Mouse (Mus musculus): Measurements from ENCODE around the gene Rab19.
"Not testable (repeated sequence)": the region's sequence is repeated elsewhere in the genome, so short reads cannot be mapped to it uniquely, and the experiment has no call there.

Gene Rab19

GRCm38 (mm10) chr6:39379224-39379623, 1.8 kb upstream of the Rab19 start:
- DNase-seq (ENCODE audit: extremely low read depth, low read depth) = peak; percentile 85

DNA sequence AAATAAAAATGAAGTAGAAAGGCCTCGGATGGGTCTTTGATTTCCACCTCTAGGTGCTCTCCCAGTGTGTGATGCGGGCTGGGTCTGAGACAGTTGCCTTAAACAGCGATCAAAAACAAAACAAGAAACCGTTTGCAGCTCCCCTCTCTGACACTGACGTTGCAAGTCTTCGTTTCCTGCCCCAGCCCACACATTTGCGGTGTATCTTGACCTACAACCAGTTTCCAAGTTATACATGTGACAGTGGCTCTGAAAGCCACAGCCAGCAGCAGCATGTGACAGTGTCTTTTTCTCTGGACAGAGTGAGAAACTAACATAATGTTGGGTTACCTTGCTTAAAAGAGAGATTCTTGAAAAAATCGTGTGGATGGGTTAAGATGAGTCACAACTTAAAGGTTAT, 1.2 kb upstream of the Rab19 start:
- no peak for DNase-seq (ENCODE audit: extremely low read depth, low read depth)

GRCm38 (mm10) chr6:39380276-39380675, 699 bp upstream of the Rab19 start:
- DNase-seq (ENCODE audit: extremely low read depth, low read depth) = no peak

- no peak for DNase-seq (ENCODE audit: extremely low read depth, low read depth)
Observed at GRCm38 (mm10) chr6:39389988-39390387, 9.0 kb downstream of the Rab19 start.

- no peak for DNase-seq (ENCODE audit: extremely low read depth, low read depth)
Observed at GRCm38 (mm10) chr6:39395471-39395870, 14.5 kb downstream of the Rab19 start.

DNA sequence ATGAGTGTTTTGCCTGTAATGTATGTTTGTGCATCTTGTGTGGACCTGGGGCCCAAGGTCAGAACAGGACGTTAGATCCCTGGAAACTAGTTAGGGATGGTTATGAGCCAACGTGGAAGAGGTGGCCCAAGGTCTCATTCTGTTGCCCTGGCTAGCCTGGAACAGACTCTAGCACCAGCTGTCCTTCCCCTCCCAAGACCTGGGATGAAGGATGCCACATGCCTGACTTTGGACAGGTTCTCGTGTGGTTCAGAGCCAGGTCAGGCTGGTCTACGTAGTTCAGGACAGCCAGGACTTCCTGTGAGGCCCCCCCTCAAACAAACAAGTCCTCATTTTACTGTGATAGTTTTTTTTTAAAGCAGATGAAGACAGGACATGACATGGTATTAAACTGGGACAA, 14.9 kb downstream of the Rab19 start:
- DNase-seq (ENCODE audit: extremely low read depth, low read depth) = no peak

GRCm38 (mm10) chr6:39397046-39397445, 16.1 kb downstream of the Rab19 start:
- DNase-seq (ENCODE audit: extremely low read depth, low read depth) = no peak

- DNase-seq (ENCODE audit: extremely low read depth, low read depth) = no peak
Observed at GRCm38 (mm10) chr6:39398342-39398741, 17.4 kb downstream of the Rab19 start.

GRCm38 (mm10) chr6:39400343-39400742, 19.4 kb downstream of the Rab19 start:
- DNase-seq (ENCODE audit: extremely low read depth, low read depth) = no peak

DNA sequence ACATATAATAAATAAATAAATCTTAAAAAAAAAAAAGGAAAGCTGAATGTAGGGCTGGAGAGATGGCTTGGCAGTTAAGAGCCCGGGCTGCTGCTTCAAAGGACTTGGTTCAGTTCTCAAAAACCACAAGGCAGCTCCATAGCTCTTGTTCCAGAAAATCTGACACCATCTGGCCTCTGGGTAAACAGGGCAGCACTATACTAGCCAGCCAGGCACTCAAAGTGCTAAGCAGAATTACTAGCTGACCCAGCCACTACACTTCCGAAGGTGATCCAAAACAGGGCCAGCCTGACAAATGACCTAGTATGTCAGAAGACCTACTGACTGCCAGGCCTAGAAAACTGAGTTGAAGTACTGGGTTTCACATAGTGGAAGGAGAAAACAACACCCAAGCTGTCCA, 22.2 kb downstream of the Rab19 start:
- no peak for DNase-seq (ENCODE audit: extremely low read depth, low read depth)

DNA sequence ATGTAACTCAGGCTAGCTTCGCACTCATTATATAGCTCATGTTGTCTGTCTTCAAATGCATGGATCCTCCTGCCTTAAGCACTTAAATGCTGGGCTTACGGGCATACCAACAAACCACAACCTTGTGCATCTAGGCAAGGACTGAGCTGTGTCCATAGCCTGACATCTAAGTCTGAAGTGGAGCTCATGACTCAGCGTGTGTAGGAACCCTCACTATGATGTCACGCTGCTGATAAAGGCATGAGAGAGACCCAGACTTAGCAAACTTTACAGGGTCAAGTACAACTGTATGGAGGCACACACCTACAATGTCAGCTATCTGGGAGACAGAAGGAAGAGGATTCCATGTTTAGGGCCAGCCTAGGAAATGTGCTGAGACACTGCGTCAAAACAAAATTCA, 25.5 kb downstream of the Rab19 start:
- no peak for DNase-seq (ENCODE audit: extremely low read depth, low read depth)

DNA sequence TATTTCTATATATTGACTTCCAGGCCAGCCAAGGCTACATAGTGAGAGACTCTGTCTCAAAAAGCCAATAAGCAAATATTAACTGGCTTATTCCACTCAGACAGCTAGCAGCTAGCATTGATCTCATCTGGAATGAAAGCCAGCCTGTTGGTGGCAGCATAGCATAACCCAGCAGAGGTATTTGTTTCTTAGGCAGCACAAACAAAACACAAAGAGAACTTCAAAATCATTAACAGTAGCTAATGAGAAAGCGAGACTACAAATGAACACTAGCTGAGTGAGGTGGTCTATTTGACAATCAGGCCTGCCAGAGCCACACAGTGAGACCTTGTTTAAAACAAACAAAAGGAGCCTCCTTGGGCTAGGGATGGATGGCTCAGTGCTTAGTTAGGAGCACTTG, 33.1 kb downstream of the Rab19 start:
- DNase-seq (ENCODE audit: extremely low read depth, low read depth) = no peak

- peak; percentile 66 for DNase-seq (ENCODE audit: extremely low read depth, low read depth)
Observed at GRCm38 (mm10) chr6:39415762-39416161, 34.8 kb downstream of the Rab19 start.

- not testable (repeated sequence) for DNase-seq (ENCODE audit: extremely low read depth, low read depth)
Observed at GRCm38 (mm10) chr6:39416654-39417053, 35.7 kb downstream of the Rab19 start.

DNA sequence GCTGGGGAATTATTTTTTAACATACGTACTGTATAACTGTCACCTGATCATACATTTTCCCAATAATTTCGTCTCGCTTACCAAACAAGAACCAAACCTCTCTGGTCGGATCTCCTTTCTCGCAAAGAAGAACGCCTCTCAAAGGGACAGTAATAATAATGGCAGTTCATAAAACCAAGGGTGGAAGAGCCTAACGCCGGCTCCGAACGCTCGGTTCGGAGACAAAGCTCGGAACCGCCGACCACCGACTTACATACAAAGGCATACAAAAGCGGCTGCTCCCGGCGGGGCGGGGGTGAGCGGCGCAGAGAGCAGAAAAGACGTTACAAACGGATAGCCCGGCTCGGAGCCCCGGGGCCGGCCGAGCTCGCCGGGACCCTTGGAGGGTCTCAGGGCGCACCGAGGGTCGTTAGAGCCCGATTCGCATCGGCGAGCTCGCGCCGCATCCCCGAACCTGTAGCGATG, 38.4 kb downstream of the Rab19 start:
- no peak for DNase-seq (ENCODE audit: extremely low read depth, low read depth)

- peak; percentile 63 for DNase-seq (ENCODE audit: extremely low read depth, low read depth)
Observed at GRCm38 (mm10) chr6:39419851-39420721, 39.1 kb downstream of the Rab19 start, which contains the start of gene Mkrn1. Gene Mkrn1, minus strand, starts transcription at chr6:39420462.

GRCm38 (mm10) chr6:39420867-39421266, 39.9 kb downstream of the Rab19 start:
- no peak for DNase-seq (ENCODE audit: extremely low read depth, low read depth)

- DNase-seq (ENCODE audit: extremely low read depth, low read depth) = no peak
Observed at GRCm38 (mm10) chr6:39423130-39423551, 42.2 kb downstream of the Rab19 start.

DNA sequence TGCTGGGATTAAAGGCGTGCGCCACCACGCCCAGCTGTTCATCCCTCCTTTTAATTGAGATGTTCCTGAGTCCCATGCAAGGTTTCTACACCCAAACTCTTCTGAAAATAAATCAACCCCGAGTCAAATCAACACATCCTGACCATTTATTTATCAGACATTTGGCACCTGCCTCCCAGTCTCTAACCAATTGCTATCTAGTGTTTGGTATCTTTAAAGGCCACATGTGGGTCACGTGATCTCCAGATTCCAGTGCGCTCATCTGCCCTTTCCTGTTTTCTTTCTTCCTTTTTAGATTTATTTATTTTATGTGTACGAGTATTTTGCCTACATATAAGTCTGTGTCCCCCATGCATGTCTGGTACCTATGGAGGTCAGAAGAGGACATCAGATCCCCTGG, 42.7 kb downstream of the Rab19 start:
- DNase-seq (ENCODE audit: extremely low read depth, low read depth) = no peak

GRCm38 (mm10) chr6:39425181-39425580, 44.2 kb downstream of the Rab19 start:
- no peak for DNase-seq (ENCODE audit: extremely low read depth, low read depth)

GRCm38 (mm10) chr6:39426725-39427124, 45.8 kb downstream of the Rab19 start:
- DNase-seq (ENCODE audit: extremely low read depth, low read depth) = no peak

- no peak for DNase-seq (ENCODE audit: extremely low read depth, low read depth)
Observed at GRCm38 (mm10) chr6:39427276-39428003, 46.5 kb downstream of the Rab19 start.
